Mouse (Mus musculus) adipocyte (in vitro differentiated cells): ENCODE data around the gene Parp8.

Experiments used
- DNase-seq: peaks from one replicate; pipeline ENCODE4 v3.0.0-alpha.2; 2016; ENCODE audit warnings: low spot score

Parp8 gene

DNA sequence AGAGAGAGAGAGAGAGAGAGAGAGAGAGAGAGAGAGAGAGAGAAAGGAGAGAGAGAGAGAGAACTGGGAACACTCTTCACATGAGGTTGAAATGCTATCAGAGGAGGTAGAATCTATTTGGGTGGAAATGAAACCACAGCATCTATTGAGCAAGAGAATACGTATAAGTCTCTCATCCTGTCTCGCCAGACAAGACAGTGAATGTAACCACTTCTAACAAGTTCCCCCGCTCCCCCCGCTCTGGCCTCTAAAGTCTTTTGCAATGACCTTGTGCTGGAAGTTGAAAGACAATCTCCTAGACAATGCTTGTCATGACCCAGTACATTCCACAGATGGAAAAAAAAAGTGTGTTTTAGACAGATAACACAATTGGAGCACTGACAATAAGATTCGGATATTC, 181.4 kb downstream of the Parp8 start:
- no peak for DNase-seq

DNA sequence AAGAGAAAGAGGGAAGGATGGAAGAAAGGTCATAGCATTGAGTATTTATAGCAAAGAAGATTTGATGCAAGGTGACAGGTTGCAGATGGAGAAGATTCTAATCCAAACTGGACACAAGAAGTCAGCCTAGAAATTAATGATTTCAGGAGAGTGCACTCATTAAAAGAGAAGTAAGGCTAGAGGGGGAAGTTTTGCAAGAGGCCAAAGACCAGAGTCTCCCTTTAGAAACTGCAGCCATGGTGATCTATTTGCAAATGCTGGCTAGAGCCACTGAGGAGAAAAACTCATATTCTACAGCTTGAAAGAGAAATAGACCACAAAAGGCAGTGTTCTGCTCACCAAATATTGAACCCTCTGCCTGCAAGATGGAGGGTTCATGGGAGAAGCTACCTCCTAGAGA, 194.4 kb downstream of the Parp8 start:
- DNase-seq: no peak

DNA sequence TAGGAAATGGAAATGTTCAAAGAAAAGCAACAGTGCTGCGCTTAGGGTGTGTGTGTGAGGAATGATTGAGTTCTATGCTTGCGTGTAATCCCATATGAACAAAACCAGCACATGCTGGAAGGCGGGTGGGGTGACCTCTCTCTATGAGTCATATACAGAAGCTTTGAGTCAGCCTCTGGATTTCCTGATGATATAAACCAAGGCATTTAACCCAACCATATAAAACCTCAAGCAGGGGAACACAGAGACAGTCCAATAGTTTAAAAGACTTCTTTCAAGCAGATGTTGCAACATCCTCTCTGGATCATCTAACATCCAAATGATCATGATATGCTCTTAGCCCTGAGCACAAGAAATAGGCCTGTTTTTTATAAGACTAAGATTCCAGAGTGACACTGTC, 196.3 kb downstream of the Parp8 start:
- no peak for DNase-seq

DNA sequence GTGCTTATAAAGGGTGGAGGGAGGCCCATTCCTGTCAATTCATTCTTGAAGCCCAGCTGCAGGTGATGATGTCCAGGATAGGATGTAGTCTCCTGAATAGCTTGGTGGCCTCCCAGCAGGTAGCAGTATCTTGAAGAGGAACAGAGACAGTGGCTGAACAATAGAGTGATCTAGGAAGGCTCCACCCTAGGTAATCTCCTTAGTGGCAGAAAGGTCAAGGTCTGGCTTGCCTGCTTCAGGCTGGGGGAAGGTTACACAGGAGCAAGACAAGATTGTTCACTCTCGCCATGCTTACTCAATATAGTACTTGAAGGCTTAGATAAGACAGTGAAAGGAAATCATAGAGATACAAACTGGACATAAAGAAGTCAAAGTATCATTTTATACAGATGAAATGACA, 213.9 kb downstream of the Parp8 start:
- DNase-seq: no peak
